Mouse (Mus musculus): ENCODE results near the gene Hspa1b.

GRCm38 (mm10) chr17:34977000-34977399 lies 18.0 kb upstream of the Hspa1b start:
- TF ChIP-seq CTCF (IDR thresholded peaks at IDR 0.05; ENCODE audit: extremely low read depth, insufficient read depth, insufficient read length, insufficient replicate concordance) (no peak), POLR2A (IDR thresholded peaks at IDR 0.05; ENCODE audit: low read depth, low read length) (no peak)
